In the genomic region with DNA sequence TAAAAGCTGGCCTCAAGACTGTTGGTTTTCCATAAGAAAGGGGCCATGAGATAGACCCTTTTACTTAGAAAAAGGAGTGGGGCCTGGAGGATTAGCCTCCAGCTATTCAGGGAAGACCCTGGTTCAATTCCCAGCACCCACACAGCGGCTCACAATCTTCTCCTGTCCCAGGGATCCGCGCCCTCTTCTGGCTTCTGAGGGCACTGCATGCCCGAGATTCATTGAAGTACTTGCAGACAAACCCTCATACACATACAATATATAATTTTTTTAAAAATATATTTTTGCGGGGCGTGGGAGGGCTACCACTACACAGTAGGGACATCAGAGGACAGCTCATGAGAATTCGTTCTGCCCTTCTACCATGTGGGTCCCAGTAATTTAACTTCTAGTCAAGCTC, we compare ENCODE assay signal across 10 mouse cellular contexts. TPM values are rescaled to one million over a fixed set of nuclear protein-coding genes. Genes with fewer than 3 reads are reported as not detected.
A peak's percentile ranks its signal among the peaks of the same experiment; 100 is the strongest.
DNase-seq lines count a peak whose midpoint lies in the region; ATAC-seq and TF ChIP-seq lines count a peak whose summit lies in the region.
"Had no signal": no experiment of that assay in that cellular context is flagged by ENCODE, and none has a peak within 500 bp of the region (broad histone marks: within the 10 kb centered on the region; RNA-seq: fewer than 3 reads in every experiment).

No protein-coding gene starts in this region.

- ATAC-seq in hindbrain, embryonic 11.5 days (ENCODE audit: low FRiP score) = no peak
- no peak for ATAC-seq in hindbrain, embryonic 14.5 days (ENCODE audit: low FRiP score)
- no peak for ATAC-seq in erythroid progenitor cell, adult 5-6 weeks (replicated peaks; ENCODE audit: low FRiP score, poor library complexity, severe bottlenecking)

- no peaks in the 10 kb centered on the region for H3K9me3 ChIP-seq in hindbrain, embryonic 11.5 days (ENCODE audit: control insufficient read depth, low read length)
- no peaks in the 10 kb centered on the region for H3K9me3 ChIP-seq in hindbrain, embryonic 14.5 days (ENCODE audit: control insufficient read depth, low read length)
- H3K9me3 ChIP-seq in MEL (replicated peaks; ENCODE audit: insufficient read depth, low read length) = no peaks in the 10 kb centered on the region

- peak; percentile 59 to 73 (median 60) for TF ChIP-seq CTCF in MEL (IDR thresholded peaks at IDR 0.05 in 2 of 3, conservative IDR thresholded peaks at IDR 0.05 in 1 of 3; ENCODE audit: control insufficient read depth in 1 of 3, insufficient read depth in 1 of 3, low read depth in 2 of 3, low read length in 3 of 3, poor library complexity in 1 of 3, severe bottlenecking in 1 of 3)
- TF ChIP-seq CTCF in liver, adult 2 months (IDR thresholded peaks at IDR 0.05; ENCODE audit: low read depth, low read length) = peak; percentile 60

- no peak for TF ChIP-seq POLR2A in MEL (IDR thresholded peaks at IDR 0.05; ENCODE audit: control insufficient read depth in 1 of 2, insufficient read depth in 1 of 2, low read depth in 1 of 2, low read length in 2 of 2, poor library complexity in 1 of 2)
- no peak for TF ChIP-seq POLR2A in liver, adult 2 months (IDR thresholded peaks at IDR 0.05; ENCODE audit: extremely low read depth, insufficient read depth, low read length)

- no peak for TF ChIP-seq EP300 in MEL (IDR thresholded peaks at IDR 0.05; ENCODE audit: low read depth in 1 of 2, low read length in 2 of 2)

- peaks cover 9% of the 10 kb centered on the region; the same call in 1 of the 2 replicates for H3K27me3 ChIP-seq in hindbrain, embryonic 11.5 days (ENCODE audit: control insufficient read depth, insufficient read depth, low read length)
- H3K27me3 ChIP-seq in hindbrain, embryonic 14.5 days (ENCODE audit: control insufficient read depth, insufficient read depth, low read length) = no peaks in the 10 kb centered on the region
- H3K27me3 ChIP-seq in MEL (ENCODE audit: control insufficient read depth in 1 of 2, insufficient read depth in 2 of 2, low read length in 2 of 2) = no peaks in the 10 kb centered on the region
- no peaks in the 10 kb centered on the region for H3K27me3 ChIP-seq in liver, adult 2 months (ENCODE audit: control insufficient read depth, insufficient read depth, low read length)

- no peak overlapping the region for H3K4me2 ChIP-seq in hindbrain, embryonic 11.5 days (replicated peaks; ENCODE audit: low read depth, low read length)
- no peak overlapping the region for H3K4me2 ChIP-seq in hindbrain, embryonic 14.5 days (replicated peaks)

- peaks cover 6% of the 10 kb centered on the region for H3K4me1 ChIP-seq in hindbrain, embryonic 11.5 days (replicated peaks; ENCODE audit: control insufficient read depth, insufficient read depth, low read length)
- H3K4me1 ChIP-seq in hindbrain, embryonic 14.5 days (replicated peaks; ENCODE audit: control insufficient read depth, insufficient read depth, low read length) = peaks cover 12% of the 10 kb centered on the region
- no peaks in the 10 kb centered on the region for H3K4me1 ChIP-seq in MEL (ENCODE audit: control insufficient read depth in 1 of 2, insufficient read depth in 2 of 2, low read length in 2 of 2)
- H3K4me1 ChIP-seq in liver, adult 2 months (ENCODE audit: control insufficient read depth, insufficient read depth, low read length) = peaks cover 9% of the 10 kb centered on the region

- peak; percentile 59 for DNase-seq in hindbrain, embryonic 11.5 days (ENCODE audit: low spot score)
- DNase-seq in hindbrain, embryonic 14.5 days (ENCODE audit: low spot score) = no peak
- peak; percentile 47 for DNase-seq in CD4-positive helper T cell, adult 2 months (ENCODE audit: low read depth, low spot score)
- DNase-seq in MEL (ENCODE audit: low read depth, low spot score) = peak; percentile 76
- no peak for DNase-seq in liver, adult 2 months (ENCODE audit: extremely low read depth, low read depth, low spot score)
- DNase-seq in testis, postnatal 10 days (ENCODE audit: low spot score) = peak; percentile 74
- DNase-seq in ovary, postnatal 14 days (ENCODE audit: low spot score) = no peak

- H3K79me2 ChIP-seq in MEL (ENCODE audit: control insufficient read depth, insufficient read depth, low read length, poor library complexity) = no peaks in the 10 kb centered on the region
- H3K79me2 ChIP-seq in liver, adult 2 months (ENCODE audit: control insufficient read depth, insufficient read depth, low read length) = no peaks in the 10 kb centered on the region

- no peaks in the 10 kb centered on the region; the same call in 1 of the 2 replicates for H3K36me3 ChIP-seq in hindbrain, embryonic 11.5 days (ENCODE audit: control insufficient read depth, insufficient read depth, low read length)
- peaks cover 48% of the 10 kb centered on the region for H3K36me3 ChIP-seq in hindbrain, embryonic 14.5 days (replicated peaks; ENCODE audit: control insufficient read depth, insufficient read depth)
- H3K36me3 ChIP-seq in MEL (ENCODE audit: control insufficient read depth in 1 of 2, insufficient read depth in 2 of 2, low read length in 2 of 2) = no peaks in the 10 kb centered on the region
- no peaks in the 10 kb centered on the region for H3K36me3 ChIP-seq in liver, adult 2 months (ENCODE audit: control insufficient read depth, insufficient read depth, low read length)

- WGBS in hindbrain, embryonic 11.5 days = 38% methylated on average over 7 of the region's 7 CpGs
- WGBS in hindbrain, embryonic 14.5 days = 34% methylated on average over 7 of the region's 7 CpGs
- 37% methylated on average over 7 of the region's 7 CpGs for whole genome bisulfite sequencing in liver, adult 2 months

- H3K4me3 ChIP-seq in hindbrain, embryonic 11.5 days (ENCODE audit: low read depth, low read length) = no peak overlapping the region
- no peak overlapping the region for H3K4me3 ChIP-seq in hindbrain, embryonic 14.5 days (replicated peaks; ENCODE audit: low read length)
- no peak overlapping the region for H3K4me3 ChIP-seq in MEL (ENCODE audit: control insufficient read depth in 1 of 2, insufficient read depth in 1 of 2, low read depth in 2 of 2, low read length in 2 of 2)
- H3K4me3 ChIP-seq in liver, adult 2 months (ENCODE audit: insufficient read depth, low read depth, low read length) = no peak overlapping the region

- no peak for TF ChIP-seq RAD21 in MEL (IDR thresholded peaks at IDR 0.05; ENCODE audit: low read depth, low read length)

- no peak overlapping the region for H3K27ac ChIP-seq in hindbrain, embryonic 11.5 days (ENCODE audit: low read depth, low read length)
- no peak overlapping the region for H3K27ac ChIP-seq in hindbrain, embryonic 14.5 days
- no peak overlapping the region for H3K27ac ChIP-seq in MEL (ENCODE audit: control insufficient read depth, low read depth, low read length)
- H3K27ac ChIP-seq in liver, adult 2 months (replicated peaks; ENCODE audit: insufficient read depth, low read depth, low read length) = no peak overlapping the region
- H3K27ac ChIP-seq: embryonic facial prominence, embryonic 13.5 days had no signal

- H3K9ac ChIP-seq in hindbrain, embryonic 11.5 days (ENCODE audit: low read depth, low read length) = no peak overlapping the region
- no peak overlapping the region for H3K9ac ChIP-seq in hindbrain, embryonic 14.5 days
- no peak overlapping the region for H3K9ac ChIP-seq in MEL (ENCODE audit: control insufficient read depth, low read depth, low read length, poor library complexity, severe bottlenecking)
- H3K9ac ChIP-seq in liver, adult 2 months (ENCODE audit: low read depth, low read length) = no peak overlapping the region

RNA-seq across cellular contexts. Expression of a gene that starts 5.9 kb away (rescaled TPM):
- 82.4 and 87.7 TPM in 2 replicates for polyA plus RNA-seq in hindbrain, embryonic 11.5 days (2014; fragmentation: Nextera tagmentation; extraction: Ambion mirVana)
- 181 and 201 TPM in 2 replicates for polyA plus RNA-seq in hindbrain, embryonic 14.5 days (2014; fragmentation: Nextera tagmentation; extraction: Ambion mirVana)
- 10.3 and 12.4 TPM in 2 replicates for total RNA-seq in MEL (2012; rRNA removed)
- 10 to 100 TPM in 1 of 2 experiments, not detected in 1; 16.4 TPM for polyA plus RNA-seq in MEL (2012; ENCODE audit: insufficient read depth in 1 of 2, insufficient read length in 2 of 2, low read depth in 1 of 2, low replicate concordance in 2 of 2, missing spikeins in 1 of 2)
- total RNA-seq in liver, adult 2 months (2014; rRNA removed) = 1.4 TPM in 2 replicates
- polyA plus RNA-seq in liver, adult 2 months (2012; rRNA removed) = 2.3 and 3.3 TPM in 2 replicates
- 0.84 TPM in 1 of 2 replicates, not detected in the other for total RNA-seq in erythroid progenitor cell, adult 5-6 weeks (2015; ENCODE audit: low replicate concordance)
- total RNA-seq in erythroid progenitor cell, adult 5-6 weeks (2017; ENCODE audit: low replicate concordance) = 2.0 TPM in 1 of 2 replicates, not detected in the other

RNA-seq across cellular contexts. Expression of a gene that starts 11.3 kb away (rescaled TPM):
- polyA plus RNA-seq in hindbrain, embryonic 11.5 days (2014; fragmentation: Nextera tagmentation; extraction: Ambion mirVana) = 0.59 and 0.90 TPM in 2 replicates
- polyA plus RNA-seq in hindbrain, embryonic 14.5 days (2014; fragmentation: Nextera tagmentation; extraction: Ambion mirVana) = 0.65 and 0.98 TPM in 2 replicates
- not detected in 2 replicates for total RNA-seq in MEL (2012; rRNA removed)
- polyA plus RNA-seq in MEL (2012; ENCODE audit: insufficient read depth in 1 of 2, insufficient read length in 2 of 2, low read depth in 1 of 2, low replicate concordance in 2 of 2, missing spikeins in 1 of 2) = under 1 TPM in 1 of 2 experiments, not detected in 1; 0.13 TPM
- total RNA-seq in liver, adult 2 months (2014; rRNA removed) = not detected in 2 replicates
- not detected in 2 replicates for polyA plus RNA-seq in liver, adult 2 months (2012; rRNA removed)
- not detected in 2 replicates for total RNA-seq in erythroid progenitor cell, adult 5-6 weeks (2015; ENCODE audit: low replicate concordance)
- not detected in 2 replicates for total RNA-seq in erythroid progenitor cell, adult 5-6 weeks (2017; ENCODE audit: low replicate concordance)
- total RNA-seq: left cerebral cortex, adult 18-20 months had no signal

RNA-seq across cellular contexts. Expression of a gene that starts 19.1 kb away (rescaled TPM):
- polyA plus RNA-seq in hindbrain, embryonic 11.5 days (2014; fragmentation: Nextera tagmentation; extraction: Ambion mirVana) = 8.8 and 12.6 TPM in 2 replicates
- polyA plus RNA-seq in hindbrain, embryonic 14.5 days (2014; fragmentation: Nextera tagmentation; extraction: Ambion mirVana) = 22.7 and 28.3 TPM in 2 replicates
- 0.12 and 0.16 TPM in 2 replicates for total RNA-seq in MEL (2012; rRNA removed)
- under 1 TPM in 1 of 2 experiments, not detected in 1; 0.38 TPM for polyA plus RNA-seq in MEL (2012; ENCODE audit: insufficient read depth in 1 of 2, insufficient read length in 2 of 2, low read depth in 1 of 2, low replicate concordance in 2 of 2, missing spikeins in 1 of 2)
- 2.1 and 3.5 TPM in 2 replicates for total RNA-seq in liver, adult 2 months (2014; rRNA removed)
- polyA plus RNA-seq in liver, adult 2 months (2012; rRNA removed) = 5.3 and 6.5 TPM in 2 replicates
- not detected in 2 replicates for total RNA-seq in erythroid progenitor cell, adult 5-6 weeks (2015; ENCODE audit: low replicate concordance)
- not detected in 2 replicates for total RNA-seq in erythroid progenitor cell, adult 5-6 weeks (2017; ENCODE audit: low replicate concordance)

RNA-seq across cellular contexts. Expression of a gene that starts 29.6 kb away (rescaled TPM):
- 12.8 and 14.2 TPM in 2 replicates for polyA plus RNA-seq in hindbrain, embryonic 11.5 days (2014; fragmentation: Nextera tagmentation; extraction: Ambion mirVana)
- polyA plus RNA-seq in hindbrain, embryonic 14.5 days (2014; fragmentation: Nextera tagmentation; extraction: Ambion mirVana) = 28.0 and 33.5 TPM in 2 replicates
- 3.6 and 4.7 TPM in 2 replicates for total RNA-seq in MEL (2012; rRNA removed)
- 1 to 10 TPM in 1 of 2 experiments, not detected in 1; 5.8 TPM for polyA plus RNA-seq in MEL (2012; ENCODE audit: insufficient read depth in 1 of 2, insufficient read length in 2 of 2, low read depth in 1 of 2, low replicate concordance in 2 of 2, missing spikeins in 1 of 2)
- 3.0 and 4.8 TPM in 2 replicates for total RNA-seq in liver, adult 2 months (2014; rRNA removed)
- 12.5 and 14.0 TPM in 2 replicates for polyA plus RNA-seq in liver, adult 2 months (2012; rRNA removed)
- total RNA-seq in erythroid progenitor cell, adult 5-6 weeks (2015; ENCODE audit: low replicate concordance) = 1.1 and 1.3 TPM in 2 replicates
- total RNA-seq in erythroid progenitor cell, adult 5-6 weeks (2017; ENCODE audit: low replicate concordance) = 0.90 and 2.8 TPM in 2 replicates

RNA-seq across cellular contexts. Expression of a gene that starts 38.6 kb away (rescaled TPM):
- polyA plus RNA-seq in hindbrain, embryonic 11.5 days (2014; fragmentation: Nextera tagmentation; extraction: Ambion mirVana) = 1.7 and 2.1 TPM in 2 replicates
- polyA plus RNA-seq in hindbrain, embryonic 14.5 days (2014; fragmentation: Nextera tagmentation; extraction: Ambion mirVana) = 1.6 and 1.9 TPM in 2 replicates
- 8.0 and 9.7 TPM in 2 replicates for total RNA-seq in MEL (2012; rRNA removed)
- 1 to 10 TPM in 1 of 2 experiments, not detected in 1; 8.6 TPM for polyA plus RNA-seq in MEL (2012; ENCODE audit: insufficient read depth in 1 of 2, insufficient read length in 2 of 2, low read depth in 1 of 2, low replicate concordance in 2 of 2, missing spikeins in 1 of 2)
- 0.18 and 1.1 TPM in 2 replicates for total RNA-seq in liver, adult 2 months (2014; rRNA removed)
- polyA plus RNA-seq in liver, adult 2 months (2012; rRNA removed) = 0.22 and 0.97 TPM in 2 replicates
- total RNA-seq in erythroid progenitor cell, adult 5-6 weeks (2015; ENCODE audit: low replicate concordance) = 2.9 and 6.1 TPM in 2 replicates
- total RNA-seq in erythroid progenitor cell, adult 5-6 weeks (2017; ENCODE audit: low replicate concordance) = 1.1 and 7.2 TPM in 2 replicates

Comparison
In these comparisons a context has a peak if more than half of its experiments do, and no peak if none do; other contexts are left out.
1. DNase-seq: peak in hindbrain, embryonic 11.5 days (single experiment), CD4-positive helper T cell, adult 2 months (single experiment), MEL (single experiment) and testis, postnatal 10 days (single experiment); none in hindbrain, embryonic 14.5 days (single experiment), liver, adult 2 months (single experiment) and ovary, postnatal 14 days (single experiment).